Mouse (Mus musculus) olfactory bulb, adult 2 months (tissue): ENCODE results near the gene Hoxb8.

ENCODE experiments used
- CTCF ChIP-seq: fragments of 200-500 bp; IDR thresholded peaks from 2 replicates; pipeline ENCODE4 v1.5.1; 2012; ENCODE audit warnings: low read depth, mild to moderate bottlenecking, low read length, moderate library complexity; ENCODE audit not compliant: insufficient read depth
- POLR2A ChIP-seq: fragments of 200-500 bp; IDR thresholded peaks from 2 replicates; pipeline ENCODE4 v1.6.1; 2012; ENCODE audit warnings: mild to moderate bottlenecking, low read depth, low read length, moderate library complexity; ENCODE audit not compliant: insufficient read depth

DNA sequence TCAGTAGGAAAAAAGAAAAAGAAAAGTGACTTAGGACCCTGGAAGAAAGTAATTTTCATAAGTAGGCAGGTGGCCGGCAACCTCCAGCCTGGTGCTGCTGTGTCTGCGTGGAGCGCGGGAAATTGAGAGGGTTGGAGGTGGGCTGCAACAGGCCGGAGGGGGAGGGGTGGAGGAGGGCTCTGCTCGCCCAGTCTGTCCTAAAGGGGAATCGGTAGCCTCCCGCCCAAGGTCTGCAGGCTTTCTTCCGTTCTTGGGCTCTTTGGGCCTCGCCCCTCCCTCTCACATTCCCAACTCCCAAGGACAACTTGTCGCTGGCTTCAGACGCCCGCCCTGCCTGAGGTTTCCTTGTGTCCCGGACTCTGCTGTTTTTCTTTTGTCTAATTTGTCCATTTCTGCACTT is 30.8 kb upstream of the Hoxb8 start:
- no peak for TF ChIP-seq POLR2A
- no peak for TF ChIP-seq CTCF
